Mouse (Mus musculus) embryo, embryonic 11 days (tissue): ENCODE results near the gene Trim2.
A peak's percentile ranks its signal among the peaks of the same experiment; 100 is the strongest.

Experiments used
- DNase-seq: peaks from one replicate; pipeline ENCODE4 v3.0.0-alpha.2; 2015

The Trim2 gene

GRCm38 (mm10) chr3:84284796-84285195 lies 21.9 kb downstream of the Trim2 start:
- DNase-seq: no peak

DNA sequence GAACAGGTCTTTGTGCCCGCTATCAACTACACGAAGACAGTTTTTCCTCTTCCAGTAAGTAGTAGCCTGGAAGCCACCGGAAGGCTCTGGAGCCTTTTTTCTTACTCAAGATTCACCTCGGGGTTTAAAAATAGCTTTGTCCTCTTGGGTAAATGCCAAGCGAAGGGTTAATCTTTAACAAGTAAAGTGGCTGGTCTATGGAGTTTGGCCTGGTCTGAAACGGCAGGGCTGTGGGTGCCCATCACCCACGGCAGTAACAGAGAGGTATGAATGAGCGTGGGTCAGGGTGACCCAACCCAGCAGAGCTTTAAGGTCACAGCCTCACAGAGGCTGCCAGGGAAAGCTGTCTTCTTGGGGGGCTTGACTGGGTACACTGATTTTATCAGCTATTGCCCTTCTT lies 23.2 kb downstream of the Trim2 start:
- DNase-seq: no peak

DNA sequence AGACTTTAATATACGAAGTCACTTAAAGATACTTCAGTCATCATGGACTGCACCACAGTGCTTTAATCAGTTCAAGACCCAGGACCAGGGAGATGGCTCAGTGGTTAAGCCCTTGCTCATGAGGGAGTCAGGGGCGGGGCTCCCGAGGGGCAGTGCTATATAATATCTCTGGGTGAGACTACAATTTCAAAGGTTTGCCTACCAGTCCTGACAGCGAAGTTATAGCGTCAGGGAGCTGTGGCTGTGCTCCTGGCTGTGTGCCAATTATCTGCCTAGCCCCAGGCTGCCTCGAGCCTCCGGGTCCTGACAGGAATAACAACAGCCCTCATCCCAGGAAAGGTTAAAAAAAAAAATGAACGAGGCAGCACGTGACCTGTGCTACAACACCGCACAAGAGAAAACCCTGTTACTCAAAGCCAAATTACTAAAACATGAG lies 24.7 kb downstream of the Trim2 start:
- DNase-seq: no peak

GRCm38 (mm10) chr3:84278809-84279208 lies 27.9 kb downstream of the Trim2 start:
- no peak for DNase-seq

- DNase-seq: no peak
These were observed 31.6 kb downstream of the Trim2 start for GRCm38 (mm10) chr3:84275124-84275523.

GRCm38 (mm10) chr3:84272293-84273015 lies 34.2 kb downstream of the Trim2 start:
- DNase-seq: no peak

DNA sequence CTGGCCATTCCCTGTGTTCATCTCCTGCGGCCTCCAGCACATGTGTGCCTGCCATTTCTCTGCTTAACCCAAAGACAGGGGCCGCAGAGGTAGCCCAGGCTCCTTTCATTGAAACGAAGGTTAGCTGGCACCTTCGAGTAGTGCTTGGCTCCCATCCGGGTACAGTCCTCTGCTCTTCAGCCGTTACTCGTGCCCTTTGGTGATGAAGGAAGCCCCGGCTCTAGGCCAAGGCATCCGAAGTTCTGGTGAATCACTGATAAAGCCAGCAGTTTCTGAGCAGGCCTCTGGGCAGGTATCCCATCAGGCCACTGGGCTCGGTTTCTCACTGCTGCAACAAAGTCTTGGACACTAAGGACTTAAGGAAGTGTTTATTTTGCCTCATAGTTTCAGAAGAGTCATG lies 34.9 kb downstream of the Trim2 start:
- DNase-seq: no peak

DNA sequence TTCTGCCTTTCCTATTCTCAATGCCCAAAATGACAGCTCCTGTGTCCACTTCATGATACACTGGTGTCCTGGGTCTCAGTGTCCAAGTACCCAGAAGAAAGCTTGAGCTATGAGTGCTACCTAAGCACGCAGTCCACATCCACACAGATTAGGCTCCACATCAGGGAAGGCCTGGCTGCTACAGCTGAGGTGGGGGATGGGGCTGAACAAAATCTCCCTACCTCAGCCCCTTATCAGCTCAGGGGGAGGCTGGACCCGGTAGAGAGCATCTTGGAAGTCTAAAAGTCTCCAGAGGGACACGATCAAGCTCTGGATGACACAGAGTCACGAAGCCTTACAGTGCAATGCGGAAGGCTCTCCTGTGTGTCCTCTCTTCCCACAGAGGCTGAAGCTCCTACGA lies 35.6 kb downstream of the Trim2 start:
- no peak for DNase-seq

DNA sequence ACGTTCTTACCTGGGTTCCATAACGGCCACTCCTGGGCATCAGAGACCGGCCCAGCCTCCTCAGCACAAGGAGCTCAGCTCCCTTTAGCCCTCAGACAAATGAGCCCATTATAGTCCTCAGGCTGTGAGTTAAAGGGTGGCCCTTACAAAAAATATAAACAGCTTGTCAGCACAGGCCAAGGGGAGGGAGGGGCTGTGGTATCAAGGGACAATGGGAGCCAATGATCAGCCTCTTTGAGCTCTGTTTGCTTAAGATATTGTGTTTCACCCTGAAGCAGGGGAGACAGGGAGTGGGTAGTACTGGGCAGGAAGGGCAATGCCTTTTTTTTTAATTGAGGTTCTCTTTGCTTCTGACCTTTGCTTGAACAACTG lies 36.1 kb downstream of the Trim2 start:
- DNase-seq: peak; percentile 68

DNA sequence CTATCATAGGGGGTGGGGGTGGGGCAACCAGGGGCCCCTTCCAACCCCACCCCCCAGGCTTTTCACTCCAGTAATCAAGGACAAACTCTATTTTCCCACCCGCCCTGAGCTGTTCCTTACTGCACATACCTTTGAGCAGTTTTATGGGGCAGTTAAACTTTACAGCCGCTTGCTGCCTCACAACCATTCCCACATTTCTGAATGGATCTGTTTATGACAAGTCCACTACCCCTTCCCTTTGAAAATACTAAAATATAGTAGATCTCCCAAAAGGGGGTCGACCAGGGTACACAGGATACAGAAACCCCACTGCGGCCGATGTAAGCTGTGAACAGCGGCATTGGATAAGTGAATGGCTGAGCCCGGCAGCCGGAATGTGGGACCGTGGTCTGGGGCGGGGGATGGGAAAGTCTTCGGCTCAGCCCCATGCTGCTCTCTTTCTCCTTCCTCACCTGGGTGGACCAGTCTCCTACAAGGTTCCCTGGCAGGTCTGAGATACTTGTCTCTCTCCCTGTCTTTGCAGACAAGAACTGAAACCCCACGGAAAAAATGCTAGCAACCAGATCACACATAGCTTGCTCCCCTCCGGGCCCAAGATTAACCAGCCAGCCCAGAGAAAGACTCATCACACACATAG lies 36.6 kb downstream of the Trim2 start:
- peak; percentile 70 for DNase-seq

DNA sequence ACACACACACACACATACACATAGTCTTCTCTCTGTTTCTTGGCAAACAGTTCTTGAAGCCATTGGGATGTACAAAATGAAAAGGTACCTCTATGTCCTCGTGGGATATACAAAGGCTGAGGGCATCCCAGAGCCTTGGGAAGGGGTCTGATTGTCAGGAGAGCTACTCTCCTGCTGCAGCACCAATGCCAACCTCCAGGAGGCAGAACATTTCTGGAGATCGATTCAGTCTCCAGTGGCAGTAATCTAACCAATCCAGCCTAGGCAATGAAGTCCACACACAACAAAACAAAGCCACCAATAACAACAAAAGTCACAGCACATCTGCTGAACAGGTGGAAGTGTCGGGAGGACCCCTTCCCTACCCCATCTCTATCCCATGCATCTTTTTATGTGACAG lies 38.2 kb downstream of the Trim2 start:
- no peak for DNase-seq

- no peak for DNase-seq
These were observed 40.2 kb downstream of the Trim2 start for GRCm38 (mm10) chr3:84266391-84266931.

DNA sequence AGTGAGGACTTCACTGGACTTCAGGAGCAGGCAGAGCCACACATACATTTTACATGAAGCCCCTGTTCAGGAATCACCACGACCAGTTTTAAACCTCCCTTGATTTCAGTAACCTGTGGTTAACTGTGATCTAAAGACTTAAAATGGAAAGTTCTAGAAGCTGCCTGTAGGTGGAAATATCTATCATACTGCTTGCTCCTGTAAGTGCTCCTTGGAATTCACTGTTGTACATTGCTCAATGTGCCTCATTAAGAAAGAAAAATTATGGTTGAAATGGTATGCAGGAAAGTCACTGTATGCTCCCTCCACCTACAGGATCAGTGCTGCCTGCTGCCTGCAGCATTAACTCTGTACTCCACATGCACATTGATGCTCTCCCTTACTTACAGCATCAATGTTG lies 41.6 kb downstream of the Trim2 start:
- DNase-seq: no peak

DNA sequence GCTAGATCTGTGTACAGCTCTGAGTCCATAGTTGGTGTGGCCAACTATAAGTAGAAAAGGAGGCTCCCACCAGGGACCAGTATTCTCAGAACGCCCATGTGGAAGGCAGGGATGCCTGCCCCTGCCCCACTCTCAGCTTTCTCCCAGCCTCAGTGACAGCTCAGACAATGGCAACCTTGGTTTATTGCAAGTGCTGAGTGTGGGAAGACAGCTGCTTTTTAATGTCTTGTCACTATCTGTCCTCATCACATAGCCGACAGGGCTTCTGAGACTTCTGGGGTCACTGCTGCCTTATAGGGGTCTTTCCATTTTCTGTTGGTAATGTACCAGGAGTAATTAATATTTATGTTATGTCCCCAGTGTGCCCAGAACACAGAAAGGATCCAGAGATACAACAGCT lies 42.3 kb downstream of the Trim2 start:
- DNase-seq: no peak

- DNase-seq: no peak
These were observed 43.9 kb downstream of the Trim2 start for GRCm38 (mm10) chr3:84262804-84263203.

GRCm38 (mm10) chr3:84261863-84262262 lies 44.8 kb downstream of the Trim2 start:
- no peak for DNase-seq

GRCm38 (mm10) chr3:84260837-84261236 lies 45.8 kb downstream of the Trim2 start:
- DNase-seq: peak; percentile 62

GRCm38 (mm10) chr3:84260024-84260535 lies 46.6 kb downstream of the Trim2 start:
- no peak for DNase-seq

- peak; percentile 73 for DNase-seq
These were observed 47.2 kb downstream of the Trim2 start for GRCm38 (mm10) chr3:84259281-84260023.

GRCm38 (mm10) chr3:84258518-84259031 lies 48.1 kb downstream of the Trim2 start:
- DNase-seq: peak; percentile 41

DNA sequence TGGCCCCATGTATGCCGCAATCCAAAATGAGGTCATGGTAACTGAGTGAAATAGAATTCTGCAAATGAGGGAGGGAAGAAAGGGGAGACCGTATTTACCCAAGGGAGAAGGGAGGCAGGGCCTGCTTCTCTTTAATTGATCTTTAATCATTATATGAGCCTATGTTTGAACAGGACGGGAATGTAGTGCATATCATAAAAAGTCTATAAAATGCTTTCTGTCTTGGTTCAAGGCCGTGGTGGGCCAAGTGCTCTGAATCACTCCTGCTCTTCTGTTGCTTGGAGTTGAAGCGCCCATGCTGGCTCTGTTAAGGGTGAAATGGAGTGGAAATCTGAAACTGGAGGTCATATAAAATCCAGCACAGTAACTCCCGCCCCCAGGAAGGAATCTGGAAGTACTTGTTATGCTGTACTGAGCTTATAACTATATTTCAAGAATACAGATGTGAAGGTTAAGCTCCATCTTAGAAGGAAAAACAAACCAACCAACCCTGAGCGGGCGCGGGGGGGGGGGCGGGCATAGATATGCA lies 48.6 kb downstream of the Trim2 start:
- peak; percentile 47 for DNase-seq

DNA sequence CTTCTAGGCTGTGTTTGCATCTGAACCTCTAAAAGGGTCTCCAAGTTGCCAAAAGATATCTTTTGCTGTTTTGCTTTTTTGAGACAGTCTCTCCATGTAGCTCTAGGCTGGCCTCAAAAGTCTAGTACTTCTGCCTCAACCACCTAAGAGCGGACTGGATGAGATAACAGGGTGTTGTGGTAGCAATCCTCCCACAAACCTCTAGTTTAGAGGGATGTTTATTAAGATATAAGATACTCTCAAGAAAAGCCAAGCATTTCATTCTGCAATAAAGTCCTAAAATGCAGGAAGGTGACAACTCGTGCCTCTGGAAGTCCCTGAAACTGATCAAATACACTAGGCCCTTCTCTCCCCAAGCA lies 52.2 kb downstream of the Trim2 start:
- no peak for DNase-seq
